Mouse (Mus musculus): ENCODE data around the gene Scg5.

GRCm38 (mm10) chr2:113768541-113769303 lies 60.2 kb downstream of the Scg5 start:
- TF ChIP-seq CTCF (IDR thresholded peaks at IDR 0.05; ENCODE audit: extremely low read depth, insufficient read length, insufficient replicate concordance, low read depth, low read length) (no peak), POLR2A (IDR thresholded peaks at IDR 0.05; ENCODE audit: low read depth, low read length) (no peak)

Measured in small intestine, adult 2 months (tissue).